Mouse (Mus musculus): ENCODE measurements around the gene Gamt.

The Gamt gene

DNA sequence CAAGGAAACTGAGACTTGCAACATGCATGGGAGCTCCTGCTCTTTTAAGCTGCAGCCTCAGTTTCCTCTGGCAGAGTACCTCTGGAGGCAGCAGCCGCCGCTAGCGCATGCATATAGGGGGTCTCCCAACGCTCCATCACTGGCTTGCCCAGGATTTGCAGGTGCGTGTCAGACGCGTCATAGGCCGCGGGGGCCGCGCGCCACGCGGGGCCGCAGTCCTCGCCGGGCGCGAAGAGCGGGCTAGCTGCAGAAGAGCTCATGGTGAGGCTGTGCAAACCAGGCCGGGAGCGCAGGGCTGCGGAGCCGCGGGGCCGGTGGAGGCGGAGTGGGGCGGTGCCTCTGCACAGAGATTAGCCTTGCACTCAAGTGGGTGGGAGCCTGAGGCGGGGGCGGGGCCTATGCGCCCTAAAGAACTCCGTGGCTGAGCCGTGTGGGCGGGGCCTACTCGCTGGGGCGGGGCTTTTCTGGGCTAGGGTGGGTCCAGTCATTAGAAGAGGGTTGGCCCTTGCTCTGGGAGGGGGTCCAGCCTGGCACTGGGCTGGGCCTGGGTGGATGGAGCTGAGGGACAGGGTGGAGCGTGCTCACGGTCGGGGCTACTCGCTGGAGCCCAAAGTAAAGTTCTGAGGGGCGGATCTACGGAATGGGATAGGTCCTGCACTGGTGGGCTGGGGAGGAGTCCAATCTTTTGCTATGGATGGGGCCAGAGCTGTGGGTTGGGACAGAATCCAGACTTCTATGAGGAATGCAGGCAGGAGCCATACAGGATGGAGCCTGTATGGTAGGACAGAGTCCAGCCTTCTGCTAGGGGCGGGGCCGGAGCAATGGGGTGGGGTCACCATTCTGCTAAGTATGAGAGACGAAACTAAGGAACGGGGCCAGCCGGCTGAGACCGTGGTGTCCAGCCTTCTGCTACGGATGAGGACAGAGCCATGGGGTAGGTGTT lies at the start of gene Gamt, which contains the start of gene Dazap1:
Gene Gamt, minus strand, starts transcription at position 371 of the 943 bp plus-strand sequence.
Gene Dazap1, plus strand, starts transcription at position 845 of the 943 bp plus-strand sequence.
- DNase-seq (ENCODE audit: low spot score) = peak; percentile 97

DNA sequence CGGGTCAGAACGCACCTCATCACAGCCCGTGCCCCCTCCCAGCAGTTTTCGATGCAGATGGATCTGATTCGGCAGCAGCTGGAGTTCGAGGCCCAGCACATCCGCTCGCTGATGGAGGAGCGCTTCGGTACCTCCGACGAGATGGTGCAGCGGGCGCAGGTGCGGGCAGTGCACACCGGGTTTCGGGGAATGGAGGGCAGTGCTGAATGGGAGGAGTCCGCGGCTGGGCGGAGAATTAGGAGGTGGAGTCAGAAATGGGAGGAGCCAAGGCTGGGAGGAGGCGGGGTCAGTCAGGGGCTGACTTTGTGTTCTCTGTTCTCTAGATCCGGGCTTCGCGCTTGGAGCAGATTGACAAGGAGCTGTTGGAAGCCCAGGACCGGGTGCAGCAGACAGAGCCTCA lies 44.0 kb upstream of the Gamt start:
- DNase-seq (ENCODE audit: low spot score) = no peak

DNA sequence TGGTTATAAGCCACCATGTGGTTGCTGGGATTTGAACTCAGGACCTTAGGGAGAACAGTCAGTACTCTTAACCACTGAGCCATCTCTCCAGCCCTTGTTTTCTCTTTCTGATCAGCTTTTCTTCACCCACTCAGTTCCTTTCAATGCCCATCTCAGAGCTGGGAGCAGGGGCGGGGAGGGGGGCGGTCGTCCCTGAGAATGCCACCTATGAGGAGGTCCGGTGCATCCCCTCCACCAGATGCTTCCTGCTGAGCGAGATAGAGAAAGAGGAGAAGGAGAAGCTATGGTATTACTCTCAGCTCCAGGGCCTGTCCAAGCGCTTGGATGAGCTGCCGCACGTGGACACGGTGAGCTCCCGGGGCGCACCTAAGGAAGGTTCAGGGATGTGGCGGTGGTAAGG lies 43.6 kb upstream of the Gamt start:
- DNase-seq (ENCODE audit: low spot score) = no peak

DNA sequence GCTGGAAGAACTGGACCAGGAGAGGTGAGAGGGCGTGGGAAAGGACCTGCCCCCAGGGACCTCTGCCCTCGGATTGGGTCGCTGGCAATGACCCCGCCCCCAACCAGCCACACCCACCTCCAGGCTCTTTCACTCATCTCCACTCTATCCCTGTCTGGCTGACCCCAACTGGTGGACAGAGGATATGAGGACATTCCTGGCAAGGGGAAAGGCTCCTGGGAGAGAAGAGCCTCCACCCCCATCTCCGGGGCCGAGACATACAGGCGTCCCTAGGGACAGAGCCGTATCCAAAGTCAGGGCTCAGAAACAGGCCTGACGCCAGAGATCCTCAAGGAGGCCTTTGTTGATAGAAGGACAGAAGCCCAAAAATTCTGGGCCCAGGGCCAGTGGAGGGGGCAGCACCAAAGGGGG lies 41.7 kb upstream of the Gamt start:
- no peak for DNase-seq (ENCODE audit: low spot score)

DNA sequence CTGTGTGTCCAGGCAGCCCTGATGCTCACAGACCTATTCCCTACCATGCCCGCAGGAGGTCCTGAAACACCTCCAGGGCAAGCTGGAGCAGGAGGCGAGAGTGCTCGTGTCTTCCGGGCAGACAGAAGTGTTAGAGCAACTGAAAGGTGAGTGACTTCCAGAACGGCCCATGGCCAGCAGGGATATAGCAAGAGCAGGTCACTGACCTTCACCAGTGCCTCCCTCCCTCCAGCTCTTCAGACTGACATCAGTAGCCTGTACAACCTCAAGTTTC lies 41.2 kb upstream of the Gamt start:
- DNase-seq (ENCODE audit: low spot score) = no peak

DNA sequence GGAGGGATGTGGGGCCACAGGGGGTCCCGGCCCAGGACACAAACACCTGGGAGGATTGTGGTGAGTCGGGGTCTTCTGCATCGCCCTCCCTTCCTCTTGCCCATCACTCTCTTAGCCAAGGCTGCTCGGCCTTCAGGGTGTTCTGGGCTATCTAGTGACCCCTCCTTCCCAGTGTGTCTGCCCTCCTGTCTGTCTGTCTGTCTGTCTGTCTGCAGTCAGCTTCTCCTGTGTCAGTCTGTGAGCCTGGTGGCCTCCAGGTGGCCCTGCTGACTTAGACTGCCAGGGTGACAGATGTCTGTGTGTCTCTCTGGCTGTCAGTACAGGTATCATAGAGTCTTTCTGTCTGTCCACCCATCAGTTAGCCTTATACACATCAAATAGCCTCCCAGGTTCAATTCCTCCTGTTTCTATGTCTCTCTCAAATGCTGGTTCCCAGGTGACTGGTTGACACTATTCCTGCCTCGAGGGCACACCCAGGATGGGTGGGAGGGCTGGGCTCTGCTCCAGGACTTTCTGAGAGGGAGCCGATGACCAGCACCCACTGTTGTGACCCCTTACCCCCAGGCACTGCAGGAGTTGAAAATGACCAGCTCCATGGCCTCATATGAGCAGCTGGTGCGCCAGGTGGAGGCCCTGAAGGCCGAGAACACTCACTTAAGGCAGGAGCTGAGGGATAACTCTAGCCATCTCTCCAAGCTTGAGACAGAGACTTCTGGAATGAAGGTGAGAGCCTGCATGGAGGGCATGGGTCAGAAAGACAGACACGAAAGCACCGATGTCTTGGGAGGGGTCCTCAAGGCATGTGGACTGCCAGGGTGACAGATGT lies 40.7 kb upstream of the Gamt start:
- DNase-seq (ENCODE audit: low spot score) = no peak

DNA sequence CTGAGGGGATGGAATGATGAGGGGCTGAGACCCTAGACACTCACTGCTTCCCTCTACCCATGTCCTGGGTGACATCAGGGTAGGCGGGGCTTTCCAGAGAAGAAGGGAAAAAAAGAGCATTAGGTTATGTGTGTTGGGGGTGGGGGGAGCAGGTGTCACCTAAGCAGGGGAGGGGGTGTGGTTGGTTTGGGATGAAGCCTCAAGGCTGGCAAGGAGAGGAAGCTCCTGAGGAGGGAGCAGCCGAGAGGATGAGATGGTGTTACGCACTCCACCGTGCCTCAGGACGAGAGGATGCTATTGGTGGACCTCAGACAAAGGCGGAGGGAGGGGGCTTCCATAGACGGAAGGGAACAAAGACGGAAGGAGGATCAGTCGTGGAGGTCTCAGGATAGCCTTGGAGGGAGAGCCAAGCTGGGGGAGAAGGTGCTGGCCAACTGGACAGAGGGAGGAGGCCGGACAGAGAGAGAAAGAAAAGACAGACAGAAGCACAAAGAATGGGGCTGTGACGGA lies 39.9 kb upstream of the Gamt start:
- no peak for DNase-seq (ENCODE audit: low spot score)

DNA sequence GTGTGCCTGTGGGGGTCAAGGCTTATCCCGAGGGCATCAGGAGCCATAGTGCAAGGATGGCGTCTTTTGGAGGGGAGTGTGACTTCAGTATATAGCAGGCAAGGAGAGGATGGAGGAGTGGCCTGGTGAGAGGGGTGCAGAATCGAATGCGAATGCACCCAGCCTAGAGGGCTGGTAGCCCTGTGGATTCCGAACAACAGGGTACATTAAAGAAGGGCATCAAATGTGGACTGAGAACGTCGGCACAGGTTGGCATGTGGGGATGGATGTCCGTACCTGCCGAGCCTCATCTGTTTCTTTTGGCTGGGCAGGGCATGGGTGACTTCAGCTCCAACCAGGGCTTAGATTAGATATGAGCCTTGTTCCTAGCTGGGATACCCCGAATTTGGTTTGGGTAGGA lies 39.0 kb upstream of the Gamt start:
- DNase-seq (ENCODE audit: low spot score) = no peak

DNA sequence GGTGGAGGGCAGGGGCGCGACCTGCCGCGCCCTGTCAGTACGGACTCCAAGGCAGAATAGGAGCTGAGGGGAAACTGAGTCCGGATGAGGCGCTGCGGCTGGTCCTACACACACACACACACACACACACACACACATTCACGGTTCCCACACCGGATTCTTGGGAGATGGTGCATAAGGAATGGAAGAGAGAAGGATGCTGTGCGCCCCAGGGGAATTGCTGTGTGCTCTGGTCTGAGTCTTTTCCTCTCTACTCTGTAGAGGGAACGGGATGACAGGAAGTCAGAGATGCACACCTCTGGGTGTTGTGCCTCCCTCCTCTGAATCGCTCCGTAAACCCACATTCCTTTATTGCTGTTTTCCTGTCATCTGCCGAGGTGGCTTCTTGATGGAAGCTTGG lies 38.5 kb upstream of the Gamt start:
- DNase-seq (ENCODE audit: low spot score) = no peak

DNA sequence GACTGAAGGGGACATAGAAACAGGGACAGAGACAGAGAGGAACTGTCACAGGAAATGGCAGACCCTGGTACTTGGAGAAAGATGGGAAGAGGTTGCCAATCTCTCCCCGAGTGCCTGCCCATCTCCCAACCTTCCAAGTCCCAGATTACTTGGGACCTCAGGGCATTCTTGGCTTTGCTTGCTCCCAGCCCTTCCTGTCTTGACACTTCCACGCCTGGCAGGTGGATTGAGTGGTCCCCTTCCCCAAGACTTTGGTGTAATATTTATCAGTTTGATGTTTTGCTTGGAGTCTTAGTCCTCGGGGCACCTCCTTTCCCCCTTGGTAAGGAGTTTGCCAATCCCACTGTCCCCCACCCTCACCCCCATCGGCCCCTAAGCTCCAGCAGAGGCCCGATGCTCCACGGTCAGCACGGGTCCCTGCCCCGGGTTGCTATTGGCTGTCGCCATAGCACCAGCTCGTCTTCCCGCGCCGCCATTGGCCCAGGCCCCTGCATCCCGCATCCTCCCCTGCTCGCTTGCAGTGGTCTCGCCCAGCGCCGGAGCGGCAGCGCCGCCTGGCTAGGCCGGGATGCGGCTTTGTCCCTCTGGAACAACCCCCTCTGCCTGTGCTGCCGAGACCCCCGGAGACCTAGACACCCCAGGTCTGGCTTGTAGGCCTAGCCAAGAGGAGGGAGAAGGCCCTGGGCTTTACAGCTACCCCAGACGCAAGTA lies 37.9 kb upstream of the Gamt start:
- DNase-seq (ENCODE audit: low spot score) = no peak

DNA sequence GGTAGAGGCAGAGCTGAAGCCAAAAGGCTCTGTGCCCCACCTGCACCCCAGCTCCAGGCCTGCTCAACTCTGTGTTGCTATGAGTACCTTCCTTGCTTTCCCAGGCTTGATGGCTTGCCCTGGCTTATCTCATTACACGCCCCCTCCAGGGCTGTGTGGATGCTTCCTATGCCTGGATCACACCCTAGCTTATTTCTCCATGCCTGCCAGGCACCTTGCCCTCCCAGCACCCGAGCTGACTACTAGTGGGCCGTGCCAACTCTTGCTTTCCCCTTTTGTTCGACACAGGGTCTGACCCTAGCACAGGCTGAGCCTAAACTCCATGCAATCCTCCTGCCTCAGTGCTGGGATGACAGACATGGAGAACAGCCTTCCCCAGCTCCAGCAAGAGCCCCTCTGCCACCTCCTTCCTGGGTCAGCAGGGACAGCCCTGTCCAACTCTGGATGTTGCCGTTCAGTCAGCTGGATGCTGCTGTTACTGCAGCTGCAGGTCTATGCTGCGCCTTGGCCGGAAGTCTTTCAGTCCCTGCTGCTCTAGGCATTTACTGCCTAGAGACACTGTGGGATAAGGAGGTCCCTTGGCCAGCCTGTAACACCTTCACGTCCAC lies 36.8 kb upstream of the Gamt start:
- no peak for DNase-seq (ENCODE audit: low spot score)

DNA sequence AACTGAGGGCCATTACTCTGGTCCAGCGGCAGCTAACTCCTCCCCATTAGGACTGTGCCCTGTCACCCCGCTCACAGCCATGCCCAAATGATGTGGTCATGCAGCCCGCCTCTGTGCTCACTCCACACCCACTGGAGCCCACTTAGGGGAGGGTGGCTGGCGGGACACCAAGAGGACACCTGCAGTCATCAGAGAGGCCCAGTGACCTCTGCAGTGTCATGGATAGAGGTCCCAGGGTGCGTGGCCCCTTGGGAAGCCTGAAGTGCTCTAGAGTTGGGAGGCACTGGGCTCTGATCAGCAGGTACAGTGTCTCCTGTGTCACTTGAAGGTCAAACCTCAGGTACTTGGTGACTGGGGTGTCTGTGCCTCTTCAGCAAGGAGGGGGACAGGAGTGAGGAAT lies 36.0 kb upstream of the Gamt start:
- no peak for DNase-seq (ENCODE audit: low spot score)

DNA sequence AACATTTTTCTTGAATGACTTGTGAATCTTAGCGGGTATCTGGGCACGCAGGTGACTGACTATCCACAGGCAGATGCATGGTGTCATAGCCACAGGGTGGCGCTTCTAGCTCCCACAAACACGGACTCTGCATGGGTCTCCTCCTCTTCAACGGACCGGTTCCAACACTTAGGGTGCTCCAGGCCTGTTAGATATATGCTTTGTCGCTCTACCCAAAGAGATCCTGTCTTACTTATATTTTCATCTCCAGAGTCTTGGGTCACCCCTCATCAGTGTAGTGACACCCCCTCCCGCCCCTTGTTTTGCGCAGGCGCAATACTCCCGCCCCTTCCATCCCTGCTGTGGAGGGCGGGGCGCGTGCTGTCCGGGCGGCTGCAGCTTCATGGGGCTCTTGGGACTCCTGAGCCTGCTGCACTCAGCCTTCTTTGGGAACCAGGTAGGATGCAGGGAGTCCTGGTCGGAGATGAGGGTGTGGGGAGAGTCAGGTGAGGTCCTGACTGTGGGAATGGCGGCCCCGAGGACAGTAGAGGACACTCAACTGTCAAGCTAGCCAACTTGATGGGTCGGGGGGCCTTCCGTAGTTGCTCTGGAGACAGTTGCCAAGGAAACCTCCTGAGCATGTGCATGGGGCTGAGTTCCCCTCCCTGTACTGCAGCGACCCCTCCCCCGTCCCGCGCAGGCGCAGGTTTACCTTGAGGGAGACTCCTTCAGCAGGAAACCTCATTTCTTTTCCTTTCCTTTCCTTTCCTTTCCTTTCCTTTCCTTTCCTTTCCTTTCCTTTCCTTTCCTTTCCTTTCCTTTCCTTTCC lies 35.0 kb upstream of the Gamt start, which contains the start of gene Apc2:
Gene Apc2, plus strand, starts transcription at position 360 of the 808 bp plus-strand sequence.
- DNase-seq (ENCODE audit: low spot score) = peak; percentile 75

DNA sequence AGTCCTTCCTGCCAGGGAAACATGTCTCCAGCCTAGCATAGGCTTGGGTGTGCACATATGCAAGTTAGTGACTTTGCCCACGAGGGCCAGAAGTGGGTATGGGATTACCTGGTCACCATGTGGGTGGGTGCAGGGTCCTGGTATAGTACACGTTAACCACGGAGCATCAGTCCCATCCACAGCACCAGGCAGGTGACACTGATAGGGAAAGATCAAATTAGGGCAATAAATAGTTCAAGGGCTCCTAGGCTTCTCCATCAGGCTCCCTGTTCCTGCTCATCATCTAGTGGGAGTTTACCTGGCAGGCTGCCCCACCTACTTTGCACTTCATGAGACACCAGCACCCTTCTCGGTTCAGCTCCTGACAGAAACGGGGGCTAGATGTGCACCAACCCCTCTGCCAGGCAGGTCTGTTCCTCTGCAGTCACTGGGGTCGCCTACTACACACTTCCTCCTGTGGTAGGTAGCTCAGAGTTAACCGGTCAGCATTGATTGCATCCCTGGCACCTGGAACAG lies 34.0 kb upstream of the Gamt start:
- no peak for DNase-seq (ENCODE audit: low spot score)

DNA sequence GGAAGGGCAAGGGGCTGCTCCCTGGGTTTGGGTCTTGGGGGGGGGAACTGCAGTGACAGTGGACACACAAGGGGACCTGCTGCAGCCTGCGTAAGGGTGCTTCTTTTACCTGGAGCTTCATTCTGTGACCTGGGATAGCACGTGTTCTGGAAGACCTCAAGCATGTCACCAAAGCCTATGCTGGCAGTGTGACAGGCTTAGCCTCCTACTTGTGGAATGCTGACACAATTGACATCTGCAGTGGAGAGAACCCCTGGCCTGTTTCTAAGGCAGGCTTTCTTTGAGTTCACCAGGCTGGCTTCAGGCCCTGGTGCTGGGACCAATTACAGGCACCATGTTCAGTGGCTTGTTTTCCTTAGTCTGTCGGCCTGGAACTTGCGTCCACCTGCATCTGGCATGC lies 33.5 kb upstream of the Gamt start:
- peak; percentile 23 for DNase-seq (ENCODE audit: low spot score)

DNA sequence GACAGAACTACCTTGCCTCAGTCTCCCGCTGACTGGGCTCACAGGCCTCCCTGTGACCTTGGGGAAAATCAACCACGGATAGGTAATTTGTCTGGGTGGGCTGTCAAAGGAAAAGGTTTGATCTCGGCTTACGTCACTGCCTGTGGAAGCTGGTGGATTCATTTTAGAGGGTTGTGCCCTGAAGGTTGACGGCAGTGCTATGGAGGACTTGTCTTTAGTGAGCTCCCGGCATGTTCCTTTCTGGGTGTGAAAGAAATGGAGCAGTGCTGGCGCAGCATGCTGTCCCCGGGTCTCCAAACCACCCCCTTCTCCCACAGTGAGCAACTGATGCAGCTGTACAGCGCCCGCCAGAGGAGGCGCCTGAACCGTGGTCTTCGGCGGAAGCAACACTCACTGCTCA lies 32.5 kb upstream of the Gamt start:
- peak; percentile 34 for DNase-seq (ENCODE audit: low spot score)

DNA sequence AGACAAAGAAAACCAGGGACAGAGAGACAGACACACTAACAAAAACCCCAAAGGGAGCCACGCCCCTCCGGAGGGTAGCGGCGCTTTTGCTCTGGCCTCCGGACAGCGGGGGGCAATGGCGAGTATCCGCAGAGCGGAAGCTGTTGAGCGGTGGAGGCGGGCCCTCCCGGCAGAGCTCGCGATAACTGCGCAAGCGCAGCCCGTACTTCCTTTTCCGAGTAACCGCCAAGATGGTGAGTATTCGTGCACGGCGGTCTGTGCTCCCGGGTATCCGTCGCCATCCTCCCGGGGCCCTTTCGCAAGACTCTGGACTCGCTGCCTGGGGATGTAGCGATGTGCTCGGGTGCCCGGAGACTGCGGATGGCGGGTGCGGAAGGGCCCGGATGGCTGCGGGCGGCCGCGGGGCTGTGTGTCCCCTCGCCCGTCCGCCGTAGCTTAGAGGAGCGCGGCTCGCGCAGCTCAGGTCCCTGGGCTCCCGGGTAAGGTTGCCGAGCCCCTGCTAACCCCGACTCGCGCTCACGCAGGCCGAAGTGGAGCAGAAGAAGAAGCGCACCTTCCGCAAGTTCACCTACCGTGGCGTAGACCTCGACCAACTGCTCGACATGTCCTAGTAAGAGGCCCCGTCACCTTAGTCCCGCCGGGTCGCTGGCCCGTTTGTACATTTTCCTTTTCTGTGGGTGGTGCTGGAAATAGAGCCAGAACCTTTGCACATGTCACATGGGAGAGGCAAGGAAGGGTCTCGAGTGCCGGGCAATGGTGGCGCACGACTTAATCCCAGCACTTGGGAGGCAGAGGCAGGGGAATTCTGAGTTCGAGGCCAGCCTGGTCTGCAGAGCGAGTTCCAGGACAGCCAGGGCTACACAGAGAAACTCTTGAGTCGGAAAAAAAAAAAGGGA lies 31.7 kb upstream of the Gamt start, which contains the start of gene Rps15:
Gene Rps15, plus strand, starts transcription at position 203 of the 896 bp plus-strand sequence.
- DNase-seq (ENCODE audit: low spot score) = peak; percentile 93

DNA sequence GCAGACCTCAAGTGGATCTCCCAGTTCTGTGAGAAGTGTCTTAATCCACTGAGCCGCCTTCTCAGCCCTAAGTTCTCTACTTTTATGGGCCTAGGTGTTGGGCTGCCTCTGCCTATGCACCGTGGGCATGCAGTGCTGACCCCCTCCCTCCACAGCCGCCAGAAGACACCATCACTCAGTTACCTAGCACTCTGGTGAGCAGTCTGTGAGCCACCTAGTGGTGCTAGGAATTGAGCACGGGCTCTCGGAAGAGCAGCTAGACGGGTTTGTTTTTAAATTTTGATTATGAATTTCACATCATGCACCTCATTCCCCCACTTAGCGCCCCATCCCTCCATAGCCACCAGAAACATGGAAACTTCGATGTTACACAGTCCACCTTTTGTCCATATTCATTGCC lies 27.8 kb upstream of the Gamt start:
- no peak for DNase-seq (ENCODE audit: low spot score)

DNA sequence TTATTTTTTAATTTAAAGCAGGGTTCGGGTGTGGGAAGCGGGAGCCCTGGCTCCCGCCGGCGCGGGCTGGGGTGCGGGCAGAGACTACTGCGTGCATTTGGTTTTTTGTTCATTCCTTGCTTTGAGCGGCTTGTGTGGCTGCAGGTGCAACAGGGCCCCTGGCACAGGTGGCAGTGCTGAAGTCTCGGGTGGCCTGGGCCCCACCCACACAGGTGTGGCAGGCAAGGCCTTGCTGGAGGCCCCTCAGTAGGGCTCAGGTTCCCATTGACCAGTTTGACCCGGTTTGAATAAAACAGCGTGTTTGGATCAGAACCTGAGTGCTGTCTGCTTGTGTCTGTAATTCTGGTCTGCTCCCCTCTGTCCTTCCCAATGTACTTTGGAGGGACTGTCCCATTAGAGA lies 27.3 kb upstream of the Gamt start:
- no peak for DNase-seq (ENCODE audit: low spot score)

Measured in c-Kit-positive CD71-positive TER-119-positive erythroid progenitor cells, embryonic 14.5 days (primary cell).